Mouse (Mus musculus) Patski (cell line): Measurements from ENCODE around the gene Kncn. TPM values are rescaled to one million over a fixed set of nuclear protein-coding genes. Genes with fewer than 3 reads are reported as not detected.

Source experiments
- ATAC-seq: fragments of 100-300 bp; one replicate; pipeline ENCODE4 v1.8.0; 2021
- CTCF ChIA-PET: fragments of 350-600 bp; sonication (Branson Sonifier 250); formaldehyde crosslinking; loops from one replicate; lab custom pipeline; 2022; ENCODE audit warnings: inconsistent platforms; lab: Charles Lee
- POLR2A ChIA-PET: fragments of 350-600 bp; sonication (Branson Sonifier 250); formaldehyde crosslinking; loops from one replicate; lab custom pipeline; 2022; ENCODE audit warnings: antibody characterized with exemption, inconsistent platforms; lab: Charles Lee
- DNase-seq: peaks from one replicate; pipeline ENCODE4 v3.0.0-alpha.2; 2011; ENCODE audit warnings: low read depth, low spot score
- H3K27me3 ChIP-seq: fragments of 371-371 bp; one replicate; pipeline ENCODE4 v1.5.1; 2021
- CTCF ChIP-seq: fragments of 100-300 bp; IDR thresholded peaks from one replicate; pipeline ENCODE4 v1.5.1; 2021
- in situ Hi-C: fragments of 300-500 bp; cut with MboI; formaldehyde crosslinking; loops from 3 replicates; pipeline ENCODE4 v1.11.1; 2018; ENCODE audit warnings: low pct_unique_long_range_greater_than_20kb, mixed read lengths
- polyA plus RNA-seq: library from polyadenylated mRNA; unstranded; gene quantifications from one replicate; pipeline ENCODE4 v1.2.3, GENCODE M21; 2021

Gene Kncn
- polyA plus RNA-seq, 1 experiment from 2014 or later, result not detected

DNA sequence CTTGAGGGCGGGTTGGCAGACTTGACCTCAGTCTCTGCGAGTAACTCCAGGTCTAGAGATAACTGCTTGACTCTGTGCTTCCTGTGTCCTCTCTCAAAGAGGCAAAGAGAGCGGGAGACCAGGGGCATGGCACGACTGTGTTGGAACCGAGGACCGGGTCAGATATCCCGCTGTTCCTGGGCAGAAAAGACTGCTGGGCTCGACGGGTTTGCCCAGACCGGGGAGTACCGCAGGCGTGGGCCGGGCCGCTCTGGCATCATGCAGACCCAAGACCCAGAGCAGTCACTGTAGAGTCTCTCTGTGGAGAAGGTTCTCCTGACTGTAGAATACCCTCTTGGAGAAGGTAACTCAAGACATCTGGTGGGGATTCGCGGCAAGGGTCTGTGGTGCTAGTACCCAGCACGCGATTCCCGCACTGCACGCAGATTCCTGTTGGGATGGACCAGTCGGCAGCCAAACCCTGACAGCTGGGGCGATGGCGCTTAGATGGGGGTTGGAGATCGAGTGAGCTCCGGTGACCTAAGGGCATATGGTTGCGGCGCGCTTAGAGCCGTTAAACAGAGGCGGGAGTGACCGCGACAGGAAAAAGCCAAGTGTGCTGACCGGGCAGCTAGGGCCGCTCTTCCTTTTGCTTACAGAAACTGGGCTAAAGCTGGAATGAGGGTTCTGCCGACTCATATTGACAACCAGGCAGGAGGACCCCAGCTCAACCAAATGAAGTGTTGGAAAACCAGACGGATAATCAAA, 51.8 kb downstream of the Kncn start:
- CTCF ChIA-PET, result no interaction called here

DNA sequence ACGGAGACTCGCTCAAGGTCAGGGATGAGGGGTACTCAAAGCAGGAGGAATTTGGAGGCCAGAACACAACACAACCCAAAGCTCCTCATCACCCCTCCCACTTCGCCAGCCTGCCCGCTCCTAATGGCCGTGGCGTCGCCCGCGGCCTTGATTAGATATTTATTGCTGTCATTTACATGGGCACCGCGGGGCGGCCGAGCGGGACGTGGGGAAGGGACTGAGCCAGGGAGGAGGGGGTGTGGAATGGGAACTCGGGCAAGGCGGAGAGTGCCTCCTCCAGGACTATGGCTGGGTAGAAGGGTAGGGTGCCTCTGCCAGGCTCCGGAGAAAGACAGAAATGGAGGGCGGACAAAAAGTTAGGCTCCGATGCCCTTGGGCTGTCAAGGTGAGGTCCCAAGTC, 52.4 kb downstream of the Kncn start:
- no peak for ATAC-seq

More for the DNA sequence above, 51.8 kb downstream of the Kncn start:
- no peak for TF ChIP-seq CTCF
- POLR2A ChIA-PET, result no interaction called here
- DNase-seq, result no peak
- peaks cover 55% of the 10 kb centered on the region for H3K27me3 ChIP-seq
- in situ Hi-C loops, result loop anchor here (25.0 kb wide), 1 partner anchor 449 kb away; the partner anchor contains the start of gene Cyp4a14
- no peak for ATAC-seq

DNA sequence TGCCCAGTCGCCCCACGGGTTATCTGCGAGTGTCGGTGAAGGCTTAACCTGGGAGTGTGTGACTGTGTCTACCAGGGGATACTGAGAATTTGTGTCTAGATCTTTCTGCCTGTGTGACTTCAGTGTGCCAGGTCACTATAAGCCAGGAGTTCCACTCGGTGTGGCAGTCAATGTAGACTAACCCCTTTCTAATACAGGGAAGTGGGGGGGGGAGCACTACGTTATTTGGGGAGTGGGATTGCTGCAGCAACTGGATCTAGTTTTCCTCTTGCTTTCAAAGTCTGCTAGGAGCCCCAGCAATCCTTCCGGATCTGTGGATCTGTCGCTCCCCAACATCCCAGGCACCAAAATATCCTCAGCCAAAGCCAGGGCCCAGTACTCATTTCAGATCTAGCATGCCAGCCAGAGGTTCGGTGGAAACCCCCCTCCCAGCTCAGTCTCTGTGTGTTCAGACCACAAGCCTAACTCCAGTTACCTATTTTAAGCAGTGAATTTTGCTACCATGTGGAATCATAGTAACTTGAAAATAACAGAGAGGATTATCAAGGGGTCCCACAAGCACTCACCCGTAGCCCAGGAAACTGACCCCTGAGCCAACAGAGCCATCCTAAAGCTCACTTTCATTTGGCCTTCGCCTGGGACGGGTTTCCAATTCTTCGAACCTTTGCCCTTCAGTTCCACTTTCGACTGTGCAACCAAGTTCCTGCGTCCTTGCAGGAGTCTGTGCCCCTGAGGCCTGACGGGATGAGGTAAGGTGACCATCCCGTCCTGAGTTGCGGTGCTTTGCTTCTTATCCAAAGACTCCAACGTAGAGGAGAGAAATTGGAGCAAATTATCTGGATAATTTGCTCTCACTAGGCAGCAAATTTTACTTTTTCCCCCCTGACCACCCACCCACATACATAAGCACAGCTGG, 53.1 kb downstream of the Kncn start:
- H3K27me3 ChIP-seq, result peaks cover 49% of the 10 kb centered on the region
- POLR2A ChIA-PET, result no interaction called here
- CTCF ChIA-PET, result interaction anchor here (1.1 kb wide), 1 partner anchor 66 kb away, joined by 3 read pairs; no protein-coding TSS in a partner anchor
- in situ Hi-C loops, result loop anchor here (25.0 kb wide), 1 partner anchor 450 kb away; the partner anchor contains the start of gene Cyp4a14
- no peak for TF ChIP-seq CTCF
- ATAC-seq, result no peak
- DNase-seq, result no peak

More for the DNA sequence above, 52.4 kb downstream of the Kncn start:
- no peak for TF ChIP-seq CTCF
- in situ Hi-C loops, result loop anchor here (25.0 kb wide), 1 partner anchor 449 kb away; the partner anchor contains the start of gene Cyp4a14
- ChIA-PET POLR2A (no interaction called here), CTCF (interaction anchor here (1.1 kb wide), 1 partner anchor 67 kb away, joined by 3 read pairs; no protein-coding TSS in a partner anchor)
- peaks cover 55% of the 10 kb centered on the region for H3K27me3 ChIP-seq
- no peak for DNase-seq

DNA sequence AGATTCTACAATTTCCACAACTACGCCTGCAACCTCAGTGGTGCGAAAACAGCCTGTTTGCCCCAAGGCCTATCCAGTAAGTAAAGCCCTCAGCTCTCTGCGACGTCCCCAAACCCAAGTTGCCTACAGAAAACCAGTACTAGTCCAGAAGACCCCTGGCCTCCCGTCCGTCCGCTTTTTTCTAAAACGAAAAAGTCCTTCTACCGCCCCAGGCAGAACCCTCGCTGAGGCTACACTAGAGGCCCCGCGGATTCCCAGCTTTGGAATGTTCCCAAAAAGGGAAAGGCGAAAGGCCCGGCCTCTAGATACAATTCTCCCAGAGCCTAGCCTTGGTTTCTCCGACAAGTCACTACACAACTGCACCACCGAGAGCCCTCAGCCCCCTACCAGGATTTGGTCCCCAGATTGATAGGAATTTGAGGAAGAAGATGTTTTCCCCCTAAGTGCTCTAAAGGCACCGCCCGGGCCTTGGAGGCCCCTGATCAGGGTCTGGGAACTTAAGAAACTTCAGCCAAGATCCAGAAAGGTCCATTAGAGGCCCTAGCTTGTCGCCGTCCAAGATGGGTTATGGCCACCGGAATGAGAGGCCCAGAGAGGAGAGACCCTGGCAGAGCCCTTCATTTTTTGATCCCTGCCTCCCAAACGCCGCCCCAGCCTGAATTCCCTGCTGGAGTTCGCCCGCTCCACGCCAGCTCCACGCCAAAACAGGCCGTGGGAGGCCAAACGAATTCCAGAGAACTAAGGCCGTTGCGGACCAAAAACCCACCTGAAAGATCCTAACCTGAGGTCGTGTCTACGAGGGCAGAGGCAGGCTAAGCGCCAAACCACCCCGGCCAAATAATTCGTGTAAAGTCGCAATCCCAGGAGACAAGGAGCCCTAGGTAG, 54.3 kb downstream of the Kncn start:
- in situ Hi-C loops, result loop anchor here (25.0 kb wide), 1 partner anchor 451 kb away; the partner anchor contains the start of gene Cyp4a14
- H3K27me3 ChIP-seq, result peaks cover 40% of the 10 kb centered on the region
- TF ChIP-seq CTCF, result no peak
- CTCF ChIA-PET, result no interaction called here
- no peak for DNase-seq
- ATAC-seq, result no peak
- POLR2A ChIA-PET, result no interaction called here

Other genes starting within 250 kb of the Kncn start
- gene Cyp4b1, start 236.7 kb upstream of the Kncn start, polyA plus RNA-seq, result 0.19 TPM
- gene Efcab14, start 146.7 kb upstream of the Kncn start, polyA plus RNA-seq, result 38.9 TPM
- 0.83 TPM for gene Tex38, start 103.4 kb upstream of the Kncn start, polyA plus RNA-seq
- 28.5 TPM for gene Atpaf1, start 99.6 kb upstream of the Kncn start, polyA plus RNA-seq
- 4.9 TPM for gene Mob3c, start 56.3 kb upstream of the Kncn start, polyA plus RNA-seq
- gene Mknk1, start 45.2 kb upstream of the Kncn start, polyA plus RNA-seq, result 26.3 TPM
- not detected for gene 6430628N08Rik, start 6.3 kb downstream of the Kncn start, polyA plus RNA-seq
- not detected for gene Dmbx1, start 55.5 kb downstream of the Kncn start, polyA plus RNA-seq
- gene Faah, start 133.5 kb downstream of the Kncn start, polyA plus RNA-seq, result 3.4 TPM
- gene Nsun4, start 169.5 kb downstream of the Kncn start, polyA plus RNA-seq, result 7.2 TPM
- 441 TPM for gene Uqcrh, start 190.7 kb downstream of the Kncn start, polyA plus RNA-seq
- 58.3 TPM for gene Lrrc41, start 190.9 kb downstream of the Kncn start, polyA plus RNA-seq
- 5.6 TPM for gene Rad54l, start 239.3 kb downstream of the Kncn start, polyA plus RNA-seq
- 57.6 TPM for gene Pomgnt1, start 239.4 kb downstream of the Kncn start, polyA plus RNA-seq